Mouse (Mus musculus) skeletal muscle tissue, adult 2 months (tissue): Measurements from ENCODE around the gene Med13l.
"Not testable (repeated sequence)": the region's sequence is repeated elsewhere in the genome, so short reads cannot be mapped to it uniquely, and the experiment has no call there.

Experiments used
- DNase-seq: peaks from one replicate; pipeline ENCODE4 v3.0.0-alpha.2; 2012; ENCODE audit warnings: low read depth, low spot score

Gene Med13l

GRCm38 (mm10) chr5:118628211-118628610 lies 67.7 kb downstream of the Med13l start:
- DNase-seq, result no peak

DNA sequence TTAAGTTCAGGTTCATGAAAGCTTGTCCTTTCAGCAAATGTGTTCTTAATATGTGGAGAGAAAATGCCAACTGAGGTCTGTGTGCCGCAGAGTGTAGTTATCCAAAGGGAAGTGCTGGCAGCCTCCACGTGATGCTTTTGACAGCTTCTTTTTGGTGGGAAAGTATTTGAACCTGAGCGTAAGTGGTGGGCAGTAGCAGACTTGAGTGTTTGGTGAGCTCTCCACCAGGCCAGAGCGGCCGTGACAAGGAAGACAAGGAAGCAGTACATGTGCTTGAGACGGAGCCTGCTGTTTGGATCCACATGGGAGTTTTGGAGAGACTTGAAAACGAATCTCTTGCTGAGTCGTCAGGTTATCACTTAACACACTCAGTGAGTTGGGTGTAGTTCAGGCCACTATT lies 71.9 kb downstream of the Med13l start:
- DNase-seq, result no peak

GRCm38 (mm10) chr5:118633106-118633505 lies 72.6 kb downstream of the Med13l start:
- DNase-seq, result no peak

DNA sequence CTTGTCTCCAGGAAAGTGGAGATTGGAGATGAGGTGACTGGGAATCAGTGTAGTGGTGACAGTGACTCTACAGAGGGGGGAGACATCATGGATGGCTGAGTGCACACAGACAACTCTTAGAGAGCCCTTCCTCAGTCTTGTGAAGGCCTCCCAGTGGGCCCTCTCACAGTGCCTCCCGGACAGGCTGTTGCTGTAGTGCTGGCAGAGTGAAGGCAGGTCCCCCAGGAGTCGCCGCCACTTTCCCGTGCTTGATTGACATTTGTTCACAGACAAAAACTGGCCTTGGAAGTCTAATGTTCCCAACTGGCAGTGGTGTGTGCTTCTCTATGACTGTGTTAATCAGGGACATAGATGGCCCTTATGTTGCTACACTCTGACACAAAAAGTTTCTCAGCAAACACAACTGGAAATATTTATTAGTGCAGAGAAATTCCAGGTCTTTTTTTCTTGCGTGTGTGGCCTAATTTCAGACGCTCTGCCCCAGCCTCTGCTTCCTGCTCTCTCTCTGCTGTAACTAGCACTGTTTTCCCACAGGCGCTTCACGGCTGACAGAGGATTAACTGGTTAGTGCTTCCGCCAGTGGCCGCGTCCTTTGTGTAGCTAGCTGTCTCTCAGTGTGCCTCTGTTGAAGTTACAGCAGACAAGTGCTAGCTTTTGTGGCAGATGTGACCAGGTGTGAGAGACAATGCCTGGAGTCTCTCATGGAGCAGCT lies 75.2 kb downstream of the Med13l start:
- DNase-seq, result no peak

DNA sequence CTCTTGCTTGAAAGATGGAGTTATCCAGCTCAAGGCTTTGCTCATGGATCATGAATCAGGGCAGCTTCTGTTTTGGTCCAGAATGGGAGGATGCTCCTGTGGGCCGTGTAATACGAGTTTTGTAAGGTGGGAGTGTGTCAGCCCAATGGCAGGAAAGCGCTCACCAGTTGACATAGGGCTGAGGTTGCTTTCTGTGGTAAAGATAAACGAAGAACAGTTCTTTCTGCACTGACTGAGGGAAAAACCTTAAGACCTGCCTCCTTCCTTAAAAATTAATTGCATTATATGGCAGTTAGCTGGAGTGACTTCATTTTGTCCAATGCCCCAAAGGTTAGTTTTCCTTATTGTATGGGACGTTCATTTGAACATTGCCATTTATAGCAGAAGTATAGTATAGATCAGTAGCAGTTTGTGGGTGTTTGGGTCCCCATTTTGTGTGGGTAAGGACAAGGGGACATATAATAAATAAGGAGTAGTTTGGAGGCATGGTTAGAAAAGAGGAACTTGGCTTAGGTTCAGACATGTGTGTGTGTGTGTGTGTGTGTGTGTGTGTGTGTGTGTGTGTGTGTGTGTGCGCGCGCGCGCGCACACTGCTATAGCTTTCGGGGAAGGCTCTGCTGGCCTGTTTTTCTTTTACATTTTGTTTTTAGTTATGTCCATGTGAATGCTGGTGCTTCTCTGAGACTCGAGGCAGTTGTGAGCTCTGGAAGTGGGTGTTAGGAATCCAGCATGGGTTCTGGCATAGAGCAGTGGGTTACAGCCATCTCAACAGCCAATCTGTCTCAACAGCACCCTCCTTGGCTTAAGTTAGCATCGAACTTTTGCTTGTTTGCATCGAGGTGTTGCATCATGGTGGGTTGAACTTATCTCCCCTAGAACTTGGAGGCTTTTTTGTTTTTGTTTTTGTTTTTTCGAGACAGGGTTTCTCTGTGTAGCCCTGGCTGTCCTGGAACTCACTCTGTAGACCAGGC lies 76.2 kb downstream of the Med13l start:
- DNase-seq, result no peak

- no peak for DNase-seq
Measured at GRCm38 (mm10) chr5:118637931-118638330, 77.5 kb downstream of the Med13l start.

DNA sequence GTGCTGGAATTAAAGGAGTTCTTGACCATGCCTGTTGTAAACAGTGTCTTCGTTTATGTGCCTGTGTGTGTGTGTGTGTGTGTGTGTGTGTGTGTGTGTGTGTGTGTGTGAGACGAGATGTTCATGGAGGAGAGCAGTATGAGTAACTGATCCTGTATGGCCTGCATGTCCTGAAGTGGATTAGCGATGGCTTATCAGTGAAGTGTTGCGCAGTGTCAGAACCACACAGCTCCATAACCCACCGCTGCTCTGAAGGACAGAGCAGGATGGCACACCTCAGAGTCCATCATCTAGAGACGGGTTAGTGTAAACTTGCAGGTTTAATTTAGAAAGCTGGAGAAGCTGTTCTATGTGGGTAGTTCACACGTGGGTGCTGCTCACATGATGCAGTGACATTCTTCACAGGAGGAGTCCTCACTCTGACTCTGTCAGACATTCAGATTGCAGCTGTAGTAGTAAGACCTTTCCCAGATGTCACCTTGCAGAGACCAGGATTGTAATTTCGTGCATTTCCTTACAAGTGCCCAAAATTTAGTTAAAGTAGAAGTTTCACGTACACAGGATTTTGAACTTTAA lies 78.1 kb downstream of the Med13l start:
- DNase-seq, result no peak

DNA sequence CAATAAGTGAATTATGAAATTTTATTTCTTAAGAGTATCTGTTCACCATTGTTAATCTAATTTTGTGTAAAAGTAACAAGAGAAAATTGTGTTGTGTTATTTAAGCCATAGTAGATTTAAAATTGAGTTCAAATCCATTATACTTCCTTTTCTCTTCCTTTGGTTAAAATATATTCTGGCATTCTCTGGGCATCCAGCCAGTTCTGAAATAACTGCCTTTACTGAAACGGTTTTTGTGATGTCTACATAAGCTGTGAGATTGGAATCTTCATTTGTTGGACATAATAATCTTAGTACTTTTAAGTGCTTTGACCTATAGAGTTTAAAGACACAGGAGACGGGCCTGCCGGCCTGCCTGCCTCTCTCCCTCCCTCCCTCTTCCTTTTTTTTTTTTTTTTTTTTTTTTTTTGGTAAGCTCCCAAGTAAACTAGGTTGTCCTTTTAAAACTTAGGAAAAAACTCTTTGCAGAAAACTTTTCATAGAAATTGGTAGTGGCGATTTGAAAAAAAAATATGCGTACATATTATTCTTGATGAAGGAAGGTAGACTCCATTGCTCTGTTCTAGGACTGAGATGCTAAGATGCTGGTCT lies 78.7 kb downstream of the Med13l start:
- DNase-seq, result no peak

DNA sequence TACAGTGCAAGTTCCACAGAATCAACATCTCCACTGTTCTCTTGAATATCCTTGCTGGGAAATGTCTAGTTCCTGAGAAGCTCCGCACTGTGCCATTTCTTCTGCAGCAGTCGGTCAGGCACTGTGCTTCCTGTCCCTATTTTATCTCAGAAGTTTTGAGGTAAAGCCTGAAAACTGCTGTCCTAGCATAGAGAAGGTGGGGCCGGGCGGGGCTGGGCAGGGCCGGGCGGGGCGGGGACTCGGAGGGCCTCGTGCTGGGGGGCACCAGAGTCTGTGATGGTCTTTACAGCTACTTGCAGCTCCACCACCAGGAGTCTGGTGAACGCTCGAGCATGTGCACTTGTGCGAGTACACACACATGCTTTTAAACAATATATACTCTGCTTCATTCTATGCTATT lies 83.6 kb downstream of the Med13l start:
- DNase-seq, result no peak

- no peak for DNase-seq
Measured at GRCm38 (mm10) chr5:118644511-118644910, 84.0 kb downstream of the Med13l start.

DNA sequence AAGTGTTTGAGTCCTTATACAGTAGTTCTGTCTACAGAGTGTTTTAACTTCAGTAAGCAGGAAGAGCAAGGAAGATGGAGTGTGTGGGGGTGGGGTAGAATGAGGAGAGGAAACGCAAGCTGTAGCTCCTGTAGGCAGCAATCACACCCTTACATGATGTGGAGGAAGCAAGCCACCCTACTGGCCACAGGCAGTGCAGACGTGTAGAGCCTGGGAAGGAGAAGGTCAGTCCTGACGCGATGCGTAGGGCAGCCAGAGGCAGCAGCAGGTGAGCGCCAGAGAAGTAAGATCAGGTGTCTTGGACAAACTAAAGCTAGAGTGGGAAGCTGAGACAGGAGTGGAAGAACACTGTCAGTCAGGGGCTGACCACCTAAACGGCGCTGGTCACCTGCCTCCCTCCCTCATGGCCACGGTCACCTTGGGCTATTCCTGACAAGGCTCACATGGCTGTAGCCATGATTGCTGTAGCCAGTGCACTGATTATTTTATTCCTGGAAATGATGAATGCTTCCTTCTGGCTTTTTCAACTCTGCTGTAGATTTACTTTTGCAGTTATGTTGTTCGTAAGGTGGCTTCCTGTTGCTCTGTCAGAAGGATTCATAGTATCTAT lies 84.8 kb downstream of the Med13l start:
- DNase-seq, result peak; percentile 84

DNA sequence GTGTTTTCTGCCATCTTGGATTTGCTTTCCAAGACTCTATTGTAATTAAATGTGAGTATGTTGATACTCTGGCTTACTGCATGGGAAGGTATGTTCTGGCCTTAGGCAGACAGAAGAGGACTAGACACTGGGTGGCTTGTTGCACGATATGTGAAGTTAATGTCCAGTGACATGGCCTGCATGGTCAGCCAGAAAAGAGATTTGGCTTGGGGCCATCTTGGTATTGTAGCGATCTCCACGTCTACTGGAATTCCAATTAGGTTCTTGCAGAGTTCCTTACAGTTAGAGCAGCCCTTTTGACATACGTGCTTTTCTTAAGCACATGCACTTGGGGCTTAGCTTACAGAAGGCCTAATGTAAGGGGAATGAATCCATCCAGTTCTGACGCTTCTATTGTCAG lies 86.4 kb downstream of the Med13l start:
- no peak for DNase-seq

DNA sequence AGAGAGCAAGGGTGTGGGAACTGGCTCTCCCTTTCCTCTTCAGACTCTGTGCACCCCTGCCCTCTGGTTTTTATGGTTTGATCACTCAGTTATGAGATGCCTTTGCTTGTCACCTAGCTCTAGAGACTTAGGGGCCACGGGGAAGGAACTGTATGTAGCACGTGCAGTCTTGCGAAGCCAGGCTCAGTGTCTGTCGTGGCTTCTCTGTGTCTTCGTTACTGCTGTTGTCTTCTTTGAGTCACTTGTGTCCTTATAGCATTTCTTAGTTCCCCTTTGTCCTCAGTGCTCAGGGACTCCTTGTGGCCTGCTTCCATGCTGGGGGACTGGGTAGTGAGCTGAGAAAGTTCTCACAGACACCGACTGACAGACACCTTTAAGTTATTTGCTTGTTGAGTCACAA lies 86.9 kb downstream of the Med13l start:
- no peak for DNase-seq

DNA sequence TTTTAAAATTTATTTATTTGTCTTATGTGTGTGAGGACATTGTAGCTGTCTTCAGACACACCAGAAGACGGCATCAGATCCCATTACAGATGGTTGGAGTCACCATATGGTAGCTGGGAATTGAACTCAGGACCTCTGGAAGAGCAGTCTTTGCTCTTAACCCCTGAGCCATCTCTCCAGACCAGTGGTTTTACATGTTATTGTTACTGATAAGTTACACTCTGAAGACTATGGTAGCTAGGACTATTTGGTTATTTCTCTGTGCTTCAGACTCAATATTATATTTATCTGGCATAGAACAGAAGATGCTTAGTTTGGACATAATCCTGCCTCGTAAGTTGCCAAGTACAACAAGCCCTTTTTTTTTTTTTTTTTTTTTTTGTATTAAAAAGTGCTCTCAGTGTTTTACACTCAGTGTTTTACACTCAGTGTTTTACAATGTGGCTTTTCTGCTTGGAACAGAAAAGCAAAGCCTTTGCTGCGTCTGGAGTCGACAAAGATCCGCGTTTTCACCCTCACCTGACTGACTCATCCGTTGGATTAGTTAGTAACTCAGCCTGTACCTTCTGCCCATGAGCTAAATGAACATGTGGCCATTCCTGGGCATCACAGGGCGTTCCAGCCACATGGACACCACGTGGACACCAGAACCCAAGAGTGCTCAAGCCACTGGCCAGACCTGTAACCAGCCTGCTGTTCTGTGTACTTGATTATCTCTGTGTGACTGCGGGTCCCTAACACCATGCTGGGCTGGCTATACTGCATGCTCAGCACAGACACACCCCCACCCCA lies 88.9 kb downstream of the Med13l start:
- peak; percentile 24 for DNase-seq

GRCm38 (mm10) chr5:118650007-118650548 lies 89.6 kb downstream of the Med13l start:
- DNase-seq, result no peak

GRCm38 (mm10) chr5:118650746-118651145 lies 90.3 kb downstream of the Med13l start:
- DNase-seq, result peak; percentile 53

DNA sequence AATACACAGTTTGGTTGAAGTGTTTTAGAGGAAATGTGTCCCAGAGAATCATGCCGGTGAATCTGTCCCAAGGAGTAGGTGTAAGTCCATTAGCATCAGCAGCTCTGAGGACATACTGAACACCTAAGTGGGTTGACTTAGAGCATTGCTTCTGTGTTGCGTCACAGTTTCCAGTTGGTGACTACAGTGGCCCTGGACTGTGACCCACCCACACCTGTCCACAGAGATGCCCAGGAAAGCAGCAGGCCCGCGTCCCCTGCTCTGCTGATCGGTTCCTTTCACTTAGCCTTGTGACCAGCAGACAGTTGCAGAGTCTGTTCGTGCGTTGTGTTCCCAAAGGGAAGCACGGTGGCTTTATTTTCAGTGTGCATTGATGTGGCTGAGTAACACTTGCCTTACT lies 92.1 kb downstream of the Med13l start:
- no peak for DNase-seq

GRCm38 (mm10) chr5:118653119-118653518 lies 92.6 kb downstream of the Med13l start:
- DNase-seq, result not testable (repeated sequence)

GRCm38 (mm10) chr5:118654599-118654998 lies 94.1 kb downstream of the Med13l start:
- no peak for DNase-seq

- DNase-seq, result no peak
Measured at GRCm38 (mm10) chr5:118655025-118655424, 94.5 kb downstream of the Med13l start.
